Mouse (Mus musculus): ENCODE data around the gene Selenot.

Selenot gene

DNA sequence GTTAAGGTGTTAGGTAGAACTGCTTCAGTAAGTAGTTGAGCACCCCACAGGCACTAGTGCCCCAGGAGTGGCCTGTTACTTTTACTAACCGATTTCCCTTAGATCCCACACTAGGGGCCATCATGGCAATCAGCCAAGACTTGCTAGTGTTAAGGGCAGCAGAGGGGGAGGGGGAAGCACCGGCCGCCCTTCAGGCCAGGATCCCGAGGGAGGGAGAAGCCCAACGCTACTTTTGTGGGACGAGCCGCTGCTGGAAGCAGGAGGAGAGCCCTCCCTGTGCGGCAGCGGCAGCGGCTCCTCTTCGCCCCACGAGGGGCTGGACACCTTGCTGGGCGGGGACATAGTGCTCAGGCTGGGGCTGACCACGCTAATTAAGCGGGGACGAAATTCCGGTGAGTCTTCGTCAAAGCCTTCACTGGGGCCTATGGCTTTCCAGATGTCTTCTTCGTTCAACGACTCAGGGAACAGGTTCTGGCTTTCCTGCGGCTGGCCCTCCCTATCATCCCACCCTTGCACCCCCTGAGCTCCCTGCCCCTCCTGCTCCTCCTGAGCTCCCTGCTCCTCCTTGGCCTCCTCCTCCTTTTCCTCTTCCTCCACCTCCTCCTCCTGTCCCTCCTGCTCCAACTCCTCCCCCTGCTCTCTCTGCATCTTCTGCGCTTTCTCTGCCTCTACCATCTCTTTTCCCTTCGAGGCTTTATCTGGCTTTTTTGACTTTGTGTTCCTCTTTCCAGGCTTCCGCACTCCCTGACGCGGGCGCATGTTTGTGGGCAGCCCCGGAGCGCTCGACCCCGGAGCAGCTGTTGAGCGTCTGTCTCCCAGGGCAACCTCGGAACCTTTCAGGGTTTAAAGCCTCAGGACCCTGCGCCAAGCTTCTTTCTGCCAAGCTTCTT lies 60.2 kb downstream of the Selenot start, which contains the start of gene Erich6:
Gene Erich6 (minus strand): TSS at position 802 of the 890 bp plus-strand sequence.
- no peak for DNase-seq (ENCODE audit: low read depth, low spot score)

Measured in CD4-positive, CD25-positive, alpha-beta regulatory T cell, adult 2 months (primary cell).